ENCODE assay signal across 21 mouse cellular contexts in the genomic region with DNA sequence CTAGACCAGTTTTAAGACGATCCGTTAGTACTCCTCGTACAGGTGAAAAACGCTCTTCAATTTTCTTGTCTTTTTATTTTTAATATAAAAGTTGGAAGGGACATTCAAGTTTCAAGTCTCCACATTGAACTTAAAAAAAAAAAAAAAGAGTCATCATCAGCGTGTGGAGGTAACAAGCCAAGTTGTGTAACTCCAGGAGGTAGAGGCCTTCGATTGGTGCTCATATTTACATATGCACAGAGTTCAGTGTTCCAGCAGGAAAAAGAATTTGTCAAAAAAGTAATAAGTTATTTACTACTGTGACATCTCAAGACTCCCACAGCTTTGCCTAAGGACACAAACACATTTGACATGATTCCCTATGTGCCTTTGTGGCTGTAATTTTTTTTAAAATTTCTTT. TPM values are rescaled to one million over a fixed set of nuclear protein-coding genes. Genes with fewer than 3 reads are reported as not detected.
DNase-seq lines count a peak whose midpoint lies in the region; ATAC-seq and TF ChIP-seq lines count a peak whose summit lies in the region.
"Had no signal": no experiment of that assay in that cellular context is flagged by ENCODE, and none has a peak within 500 bp of the region (broad histone marks: within the 10 kb centered on the region; RNA-seq: fewer than 3 reads in every experiment).

No protein-coding gene starts in this region.

- TF ChIP-seq POLR2A in heart, adult 2 months (IDR thresholded peaks at IDR 0.05; ENCODE audit: insufficient read depth, low read depth, low read length): no peak

- H3K9ac ChIP-seq in heart, adult 2 months (ENCODE audit: low read depth, low read length): no peak overlapping the region
- H3K9ac ChIP-seq in liver, postnatal 0 days (replicated peaks): no peak overlapping the region
- H3K9ac ChIP-seq: embryonic facial prominence, embryonic 12.5 days; forebrain, embryonic 13.5 days; forebrain, embryonic 15.5 days; forebrain, postnatal 0 days had no signal

- ATAC-seq in liver, postnatal 0 days: no peak
- ATAC-seq: CD4-positive, CD25-positive, alpha-beta regulatory T cell, adult 4 months; forebrain, embryonic 13.5 days; forebrain, embryonic 15.5 days; forebrain, postnatal 0 days had no signal

- H3K4me2 ChIP-seq in liver, postnatal 0 days (ENCODE audit: low read depth, low read length): no peak overlapping the region
- H3K4me2 ChIP-seq: embryonic facial prominence, embryonic 12.5 days; forebrain, embryonic 13.5 days; forebrain, embryonic 15.5 days had no signal

- TF ChIP-seq EP300 in heart, adult 2 months (IDR thresholded peaks at IDR 0.05; ENCODE audit: insufficient read depth, low read depth, low read length): no peak
- no peak for TF ChIP-seq EP300 in liver, postnatal 0 days (IDR thresholded peaks at IDR 0.05; ENCODE audit: low read depth)

- H3K27ac ChIP-seq in heart, adult 2 months: peak overlapping the region; percentile 83; the same call in 1 of the 2 replicates
- H3K27ac ChIP-seq in liver, postnatal 0 days (ENCODE audit: low read depth): 0 out of 2 replicates have a peak overlapping the region, but pooled peaks have one; percentile 3
- H3K27ac ChIP-seq: embryonic facial prominence, embryonic 10.5 days; embryonic facial prominence, embryonic 12.5 days; forebrain, embryonic 13.5 days; forebrain, embryonic 15.5 days had no signal

- H3K36me3 ChIP-seq in heart, adult 2 months (ENCODE audit: control insufficient read depth, insufficient read depth, low read length): peaks cover 7% of the 10 kb centered on the region
- H3K36me3 ChIP-seq in liver, postnatal 0 days (replicated peaks; ENCODE audit: insufficient read depth, low read length): no peaks in the 10 kb centered on the region

- TF ChIP-seq CTCF in heart, adult 2 months (IDR thresholded peaks at IDR 0.05): no peak
- TF ChIP-seq CTCF in liver, postnatal 0 days (IDR thresholded peaks at IDR 0.05; ENCODE audit: low read depth): no peak

- H3K4me1 ChIP-seq in heart, adult 2 months (ENCODE audit: control insufficient read depth, insufficient read depth, low read length): peaks cover 8% of the 10 kb centered on the region
- H3K4me1 ChIP-seq in liver, postnatal 0 days (ENCODE audit: insufficient read depth): no peaks in the 10 kb centered on the region
- H3K4me1 ChIP-seq: embryonic facial prominence, embryonic 10.5 days; embryonic facial prominence, embryonic 12.5 days; forebrain, embryonic 13.5 days; forebrain, embryonic 15.5 days had no signal

- intact Hi-C loops in heart, adult 2 months (cut with DNase I): loop anchor here (5.0 to 10.0 kb wide), 2 partner anchors 55 to 127 kb away; partner anchors contain the start of gene Nlk
- intact Hi-C loops in heart, postnatal 25 days (cut with DNase I): loop anchor here (10.0 kb wide), 1 partner anchor 387 kb away; no protein-coding TSS in a partner anchor

- 86% methylated on average over 6 of the region's 6 CpGs for WGBS in heart, adult 2 months
- WGBS in liver, postnatal 0 days (ENCODE audit: insufficient replicate concordance): 70% methylated on average over 6 of the region's 6 CpGs

- no peak for DNase-seq in heart, adult 2 months
- no peak for DNase-seq in heart, postnatal 25 days (ENCODE audit: low spot score)
- no peak for DNase-seq in liver, postnatal 0 days
- DNase-seq in liver: no peak
- no peak for DNase-seq in cerebellum, adult 9-11 months
- DNase-seq: adrenal gland, postnatal 10 days; adrenal gland, postnatal 25 days; B cell, adult 2 months; cerebellum, adult 11 months; cerebellum, adult 18-20 months; cerebellum, adult 8-10 months; cerebellum, postnatal 10 days; cerebellum, postnatal 25 days; forebrain, postnatal 0 days had no signal

- H3K9me3 ChIP-seq in liver, postnatal 0 days (ENCODE audit: low read length): no peaks in the 10 kb centered on the region
- H3K9me3 ChIP-seq: embryonic facial prominence, embryonic 10.5 days; embryonic facial prominence, embryonic 12.5 days; forebrain, embryonic 13.5 days; forebrain, embryonic 15.5 days; G1E had no signal

- no peak overlapping the region for H3K4me3 ChIP-seq in heart, adult 2 months
- H3K4me3 ChIP-seq in liver, postnatal 0 days (ENCODE audit: low read depth, low read length): no peak overlapping the region
- H3K4me3 ChIP-seq: embryonic facial prominence, embryonic 10.5 days; embryonic facial prominence, embryonic 12.5 days; forebrain, embryonic 13.5 days; forebrain, embryonic 15.5 days had no signal

- H3K79me2 ChIP-seq in heart, adult 2 months (replicated peaks; ENCODE audit: control insufficient read depth, insufficient read depth, low read length): no peaks in the 10 kb centered on the region

- H3K27me3 ChIP-seq in heart, adult 2 months (ENCODE audit: control insufficient read depth, insufficient read depth, low read length): no peaks in the 10 kb centered on the region
- no peaks in the 10 kb centered on the region for H3K27me3 ChIP-seq in liver, postnatal 0 days (ENCODE audit: insufficient read depth, low read length)
- H3K27me3 ChIP-seq: CH12.LX; embryonic facial prominence, embryonic 12.5 days; forebrain, embryonic 13.5 days; forebrain, embryonic 15.5 days had no signal

RNA-seq across cellular contexts. Expression of gene Tmem97, which starts 17.0 kb away (rescaled TPM):
- 1 to 10 TPM; 5.2 to 6.1 TPM for total RNA-seq in heart, adult 2 months (2021)
- 6.4 and 6.8 TPM in 2 replicates for polyA plus RNA-seq in heart, adult 2 months (2012; rRNA removed)
- total RNA-seq in heart, postnatal 25 days (2021): 1 to 10 TPM; 5.3 to 5.5 TPM
- polyA plus RNA-seq in liver, postnatal 0 days (2015; fragmentation: Nextera tagmentation; extraction: Ambion mirVana): 79.2 and 81.5 TPM in 2 replicates

RNA-seq across cellular contexts. Expression of gene Ift20, which starts 31.5 kb away (rescaled TPM):
- 10 to 100 TPM; 37.6 to 40.6 TPM for total RNA-seq in heart, adult 2 months (2021)
- polyA plus RNA-seq in heart, adult 2 months (2012; rRNA removed): 34.6 and 39.4 TPM in 2 replicates
- total RNA-seq in heart, postnatal 25 days (2021): 10 to 100 TPM; 39.0 to 45.5 TPM
- polyA plus RNA-seq in liver, postnatal 0 days (2015; fragmentation: Nextera tagmentation; extraction: Ambion mirVana): 82.3 and 85.1 TPM in 2 replicates

RNA-seq across cellular contexts. Expression of gene Tnfaip1, which starts 31.5 kb away (rescaled TPM):
- total RNA-seq in heart, adult 2 months (2021): 10 to 100 TPM; 38.2 to 40.1 TPM
- 36.0 and 51.1 TPM in 2 replicates for polyA plus RNA-seq in heart, adult 2 months (2012; rRNA removed)
- total RNA-seq in heart, postnatal 25 days (2021): 10 to 100 TPM; 39.1 to 41.9 TPM
- 12.9 and 13.1 TPM in 2 replicates for polyA plus RNA-seq in liver, postnatal 0 days (2015; fragmentation: Nextera tagmentation; extraction: Ambion mirVana)

RNA-seq across cellular contexts. Expression of gene Poldip2, which starts 55.6 kb away (rescaled TPM):
- 100 to 1,000 TPM; 127 to 140 TPM for total RNA-seq in heart, adult 2 months (2021)
- polyA plus RNA-seq in heart, adult 2 months (2012; rRNA removed): 102 and 151 TPM in 2 replicates
- 100 to 1,000 TPM; 152 to 154 TPM for total RNA-seq in heart, postnatal 25 days (2021)
- 94.2 and 96.6 TPM in 2 replicates for polyA plus RNA-seq in liver, postnatal 0 days (2015; fragmentation: Nextera tagmentation; extraction: Ambion mirVana)

RNA-seq across cellular contexts. Expression of gene Tmem199, which starts 55.6 kb away (rescaled TPM):
- 10 to 100 TPM; 11.3 to 11.5 TPM for total RNA-seq in heart, adult 2 months (2021)
- polyA plus RNA-seq in heart, adult 2 months (2012; rRNA removed): 7.9 and 14.0 TPM in 2 replicates
- total RNA-seq in heart, postnatal 25 days (2021): 10 to 100 TPM; 10.5 to 10.8 TPM
- polyA plus RNA-seq in liver, postnatal 0 days (2015; fragmentation: Nextera tagmentation; extraction: Ambion mirVana): 21.1 TPM in 2 replicates
